Mouse (Mus musculus) layer of hippocampus, adult 9-11 months (tissue): ENCODE measurements around the gene Igfbp6.

Experiments used
- DNase-seq: peaks from one replicate; pipeline ENCODE4 v3.0.0; 2022

Gene Igfbp6

GRCm38 (mm10) chr15:102178279-102178678 is 34.1 kb downstream of the Igfbp6 start:
- peak; percentile 62 for DNase-seq

GRCm38 (mm10) chr15:102179106-102179505 is 34.9 kb downstream of the Igfbp6 start:
- no peak for DNase-seq

DNA sequence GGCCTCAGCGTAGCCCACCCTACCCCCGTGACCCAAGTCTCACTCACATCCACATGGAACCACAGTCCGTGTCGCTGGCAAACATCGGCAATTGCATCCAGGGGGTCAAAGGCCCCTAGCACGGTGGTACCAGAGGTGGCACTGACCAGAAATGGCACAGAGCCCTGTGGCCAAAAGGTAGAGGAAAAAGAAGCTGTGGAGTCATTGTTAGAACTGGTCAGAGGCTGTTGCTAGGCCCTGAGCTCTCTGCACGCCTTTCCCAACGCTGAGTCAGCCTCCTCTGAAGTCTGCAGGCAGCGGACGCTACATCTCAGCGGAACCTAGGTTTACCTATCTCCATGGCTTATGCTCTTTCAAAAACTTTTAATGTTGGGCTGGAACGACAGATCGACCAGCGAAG is 35.8 kb downstream of the Igfbp6 start:
- DNase-seq, result no peak

GRCm38 (mm10) chr15:102183076-102183475 is 38.9 kb downstream of the Igfbp6 start:
- DNase-seq, result no peak

DNA sequence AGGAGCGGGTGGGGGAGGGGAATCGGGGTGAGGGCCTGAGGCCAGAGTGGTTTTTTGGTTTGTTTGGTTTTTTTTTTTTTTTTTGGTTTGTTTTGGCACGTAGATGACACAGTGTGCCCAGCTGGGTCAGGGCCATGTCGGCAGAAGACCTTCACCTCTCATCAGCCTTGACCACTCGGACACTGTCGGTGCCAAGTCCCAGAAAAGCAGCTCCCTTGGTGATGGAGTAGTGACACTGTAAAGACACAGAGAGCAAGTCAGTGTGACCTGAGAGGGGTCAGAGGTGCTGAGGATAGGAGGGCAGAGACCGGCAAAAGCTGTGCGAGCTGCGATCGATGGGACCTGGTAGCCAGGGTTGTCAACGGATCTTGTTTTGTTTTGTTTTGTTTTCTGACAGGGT is 42.1 kb downstream of the Igfbp6 start:
- DNase-seq, result no peak

- no peak for DNase-seq
Measured at GRCm38 (mm10) chr15:102188096-102188495, 43.9 kb downstream of the Igfbp6 start.

DNA sequence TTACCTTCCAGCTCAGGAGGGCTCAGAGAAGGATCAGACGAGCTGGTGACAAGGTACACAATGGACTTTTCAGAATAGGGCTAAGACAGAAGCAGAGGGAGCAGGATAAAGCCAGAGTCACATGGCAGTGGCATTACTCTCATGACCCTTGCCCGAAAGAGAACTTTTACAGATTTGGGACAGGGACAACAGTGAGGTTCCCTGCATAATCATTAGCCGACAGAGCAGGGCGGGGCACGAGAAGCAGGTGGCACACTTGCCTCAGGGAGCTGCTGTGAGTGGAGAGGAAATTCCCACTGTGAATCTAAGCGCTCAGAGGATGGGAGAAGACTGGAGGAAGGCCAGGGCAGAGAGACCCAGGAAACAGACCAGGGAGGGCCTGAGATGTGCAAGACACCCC is 44.7 kb downstream of the Igfbp6 start:
- no peak for DNase-seq

DNA sequence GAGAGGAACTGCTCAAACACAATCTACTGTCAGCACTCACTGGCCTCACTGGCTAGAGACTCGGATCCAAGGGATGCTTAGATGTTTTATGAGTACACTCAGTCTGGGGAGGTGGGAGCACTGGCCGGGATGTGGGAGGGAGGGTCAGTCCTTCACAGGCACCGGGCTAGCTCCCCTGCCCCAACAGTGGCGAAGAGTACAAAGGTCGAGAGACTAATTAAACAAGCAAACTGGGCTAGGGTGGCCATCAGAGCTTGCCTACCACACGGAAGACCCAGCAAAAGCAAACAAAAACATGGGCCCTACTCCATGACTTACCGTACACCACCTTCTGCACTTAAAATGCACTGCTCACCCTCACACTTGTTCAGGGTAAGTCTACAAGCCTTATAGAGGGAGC is 47.5 kb downstream of the Igfbp6 start:
- DNase-seq, result no peak

GRCm38 (mm10) chr15:102192271-102192812 is 48.2 kb downstream of the Igfbp6 start:
- no peak for DNase-seq

DNA sequence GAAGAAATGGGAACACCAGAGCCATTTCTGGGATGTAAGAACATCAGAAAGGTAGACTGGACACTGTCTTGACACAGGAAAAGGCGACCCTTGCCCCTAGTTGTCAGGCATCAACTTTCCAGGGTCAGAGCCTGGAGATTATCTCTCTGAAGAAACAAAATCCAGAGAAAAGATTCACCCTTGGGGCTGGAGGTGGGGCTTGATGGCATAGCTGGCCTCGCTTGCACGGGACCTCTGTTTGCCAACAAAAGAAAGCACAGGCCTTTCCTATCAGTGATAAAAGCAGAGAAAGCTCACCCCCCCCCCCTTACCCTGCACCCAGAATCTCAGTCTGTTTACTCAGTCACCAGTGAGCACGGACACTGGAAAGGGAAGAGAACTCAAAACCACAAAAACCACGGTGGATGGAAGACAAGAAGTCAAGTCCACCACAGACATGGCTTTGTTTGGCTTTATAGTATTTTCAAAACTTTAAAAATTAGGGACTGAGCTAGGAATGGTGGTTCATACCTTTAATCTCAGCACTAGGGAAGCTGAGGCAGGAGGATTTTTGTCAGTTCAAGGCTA is 48.7 kb downstream of the Igfbp6 start:
- DNase-seq, result no peak

DNA sequence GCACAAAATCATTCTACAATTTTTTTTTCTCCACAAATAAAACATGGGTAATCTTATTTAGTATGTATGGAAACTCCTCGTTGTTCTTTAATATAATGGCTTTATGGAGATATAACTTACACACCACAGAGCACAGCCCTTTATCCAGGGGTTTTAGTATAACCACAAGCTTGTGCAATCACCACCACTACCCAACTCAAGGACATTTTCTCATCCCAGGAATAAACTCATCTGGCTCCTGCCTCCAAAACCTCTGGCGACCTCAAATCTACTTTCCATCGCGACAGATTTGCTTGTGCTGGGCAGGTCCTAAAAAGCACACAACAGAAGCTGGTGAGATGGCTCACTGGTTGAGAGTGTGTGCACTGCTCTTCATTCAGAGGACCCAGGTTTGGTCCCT is 49.5 kb downstream of the Igfbp6 start:
- DNase-seq, result no peak

GRCm38 (mm10) chr15:102194439-102194838 is 50.3 kb downstream of the Igfbp6 start:
- DNase-seq, result no peak

GRCm38 (mm10) chr15:102195373-102195772 is 51.2 kb downstream of the Igfbp6 start:
- DNase-seq, result no peak

- no peak for DNase-seq
Measured at GRCm38 (mm10) chr15:102198841-102199240, 54.7 kb downstream of the Igfbp6 start.
